Mouse (Mus musculus) left cerebral cortex, adult 9 months (tissue): ENCODE measurements at regions not wholly inside any gene's neighbourhood (a gene's known extent, or its start where the extent isn't known, plus 50 kb on each side); places are given as distances from the start of the nearest gene placed in this dataset.

Experiments used
- DNase-seq, 2 experiments: peaks; one replicate each; pipeline ENCODE4 v3.0.0; 2022; ENCODE audit warnings: low spot score in 2 of 2

DNA sequence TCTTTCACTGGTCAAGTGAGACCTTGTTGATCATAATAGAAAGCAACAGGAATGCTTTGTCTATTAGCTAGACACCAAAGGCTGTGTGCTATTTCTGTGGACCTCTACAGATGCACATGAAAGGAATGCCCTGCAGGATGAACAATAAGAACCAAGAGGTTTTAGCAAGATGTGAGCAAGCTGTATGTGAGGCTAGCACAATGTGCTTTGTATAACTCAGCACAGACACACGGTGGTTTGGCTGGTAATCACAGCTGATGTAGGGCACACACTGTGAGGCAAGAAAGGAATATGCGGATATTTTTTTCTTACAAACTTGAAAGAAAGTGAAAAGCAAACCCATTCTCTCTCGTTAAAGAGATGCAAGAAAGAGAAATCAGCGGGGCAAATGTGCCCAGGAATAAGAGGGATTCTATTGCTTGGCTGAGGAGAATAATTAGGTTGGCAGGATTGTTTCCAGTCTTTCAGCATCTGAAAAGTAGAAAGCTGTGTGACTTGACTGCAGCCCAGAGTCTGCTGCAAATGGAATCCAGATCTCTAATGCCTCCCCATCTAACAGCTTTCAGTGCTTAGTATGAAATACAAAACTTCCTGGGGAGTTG, 2476.1 kb upstream of the Gm6569 start:
- peak in 1 of 2 experiments; percentile 2 for DNase-seq

DNA sequence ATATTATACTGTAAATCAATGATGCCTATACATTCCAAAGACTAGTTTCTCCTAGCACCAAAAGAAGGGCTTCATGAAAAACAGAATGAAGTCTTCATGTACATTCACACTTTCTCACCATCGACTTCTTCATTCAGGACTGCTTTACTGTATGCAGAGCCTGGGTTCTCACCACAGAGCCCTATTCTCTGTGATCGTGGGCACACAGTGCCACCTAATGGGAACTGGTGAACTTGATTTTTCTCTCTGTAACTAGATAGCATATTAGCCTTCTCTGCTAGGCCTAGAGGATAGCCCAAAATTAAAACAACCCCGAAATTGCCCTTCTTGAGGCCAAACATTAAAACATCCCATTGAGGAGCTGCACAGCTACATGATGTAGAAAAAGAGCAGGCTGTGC, 2458.6 kb upstream of the Gm6569 start:
- peak in 1 of 2 experiments; percentile 66 for DNase-seq
